Mouse (Mus musculus) brain, embryonic 14.5 days (tissue): ENCODE data around the gene Nrip2.

Experiments
- CTCF ChIP-seq: fragments of 200-500 bp; IDR thresholded peaks from 2 replicates; pipeline ENCODE4 v1.5.1; 2012; ENCODE audit warnings: inconsistent platforms, mild to moderate bottlenecking, moderate library complexity, borderline replicate concordance; ENCODE audit not compliant: insufficient read depth, insufficient read length; ENCODE audit errors: extremely low read depth
- POLR2A ChIP-seq: fragments of 200-500 bp; IDR thresholded peaks from 2 replicates; pipeline ENCODE4 v1.6.1; 2012; ENCODE audit warnings: mild to moderate bottlenecking, inconsistent platforms, borderline replicate concordance; ENCODE audit not compliant: poor library complexity, insufficient read depth, insufficient read length, severe bottlenecking; ENCODE audit errors: extremely low read depth

DNA sequence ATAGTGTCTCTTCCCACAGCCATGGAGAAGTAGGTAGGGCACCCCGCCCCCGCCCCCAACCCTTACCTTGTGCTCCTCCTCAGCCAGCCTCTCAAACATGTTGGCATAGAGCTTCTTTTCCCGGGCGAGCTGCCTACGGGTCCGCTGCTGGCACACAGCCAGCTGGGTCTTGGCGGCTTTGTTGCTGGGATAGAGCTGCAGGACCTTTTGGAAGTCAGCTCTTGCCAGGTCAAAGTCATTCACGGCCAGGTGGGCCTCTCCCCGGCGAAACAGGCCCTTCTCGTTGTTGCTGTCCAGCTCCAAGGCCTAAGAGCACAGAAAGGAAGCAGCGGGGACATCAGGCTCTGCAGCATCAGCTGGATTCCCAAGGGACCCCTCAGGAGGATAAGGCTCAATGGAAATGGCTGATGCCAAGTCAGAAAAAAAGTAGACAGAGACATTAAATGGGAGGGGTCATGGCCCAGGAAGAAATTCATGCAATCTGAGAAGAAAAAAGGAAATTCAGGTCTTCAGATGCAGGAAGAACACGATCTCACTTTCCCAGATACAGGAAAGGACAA lies 33.3 kb downstream of the Nrip2 start:
- TF ChIP-seq POLR2A: no peak
- no peak for TF ChIP-seq CTCF
